Mouse (Mus musculus) lung, embryonic 15.5 days (tissue): ENCODE data around the gene Pink1. TPM values are rescaled to one million over a fixed set of nuclear protein-coding genes. Genes with fewer than 3 reads are reported as not detected.

ENCODE experiments used
- ATAC-seq: fragments of 200-750 bp; cut with Nextera tagmentation; 2 replicates; pipeline ENCODE4 v1.8.0; 2017; ENCODE audit warnings: moderate number of reproducible peaks, borderline replicate concordance; ENCODE audit not compliant: low FRiP score, low TSS enrichment; ENCODE audit errors: extremely low read depth
- H3K27ac ChIP-seq: fragments of 300-500 bp; sonication (generic); 2 replicates; pipeline ENCODE4 v1.5.1; 2015; ENCODE audit warnings: moderate library complexity, mild to moderate bottlenecking, inconsistent platforms
- H3K27me3 ChIP-seq: fragments of 300-500 bp; sonication (generic); 2 replicates; pipeline ENCODE4 v1.6.1; 2015; ENCODE audit warnings: inconsistent platforms
- H3K36me3 ChIP-seq: fragments of 300-500 bp; sonication (generic); 2 replicates; pipeline ENCODE4 v1.6.1; 2015; ENCODE audit warnings: inconsistent platforms
- H3K4me1 ChIP-seq: fragments of 300-500 bp; sonication (generic); 2 replicates; pipeline ENCODE4 v1.6.1; 2015; ENCODE audit warnings: inconsistent platforms
- H3K4me2 ChIP-seq: fragments of 300-500 bp; sonication (generic); 2 replicates; pipeline ENCODE4 v1.6.1; 2015; ENCODE audit warnings: inconsistent platforms, mild to moderate bottlenecking, moderate library complexity
- H3K4me3 ChIP-seq: fragments of 300-500 bp; sonication (generic); 2 replicates; pipeline ENCODE4 v1.5.1; 2015; ENCODE audit warnings: mild to moderate bottlenecking, inconsistent platforms
- H3K9ac ChIP-seq: fragments of 300-500 bp; sonication (generic); 2 replicates; pipeline ENCODE4 v1.6.1; 2015; ENCODE audit warnings: inconsistent platforms
- H3K9me3 ChIP-seq: fragments of 300-500 bp; sonication (generic); 2 replicates; pipeline ENCODE4 v1.6.1; 2016; ENCODE audit warnings: inconsistent platforms
- WGBS: fragments of 180-500 bp; shearing (Covaris S2); methylation state at CpG from one replicate; pipeline ENCODE4 v1.1.7; 2015; 5-methylcytosine and 5-hydroxymethylcytosine counted together
- polyA plus RNA-seq: library from polyadenylated mRNA; unstranded; fragments of >200 nt; fragmentation: Nextera tagmentation; extraction: Ambion mirVana; gene quantifications from 2 replicates; pipeline ENCODE4 v1.2.1, GENCODE M21; 2015

The Pink1 gene
- polyA plus RNA-seq, 1 experiment from 2014 or later, result 47.0 TPM

- H3K4me2 ChIP-seq, result no peak overlapping the region
- no peaks in the 10 kb centered on the region for H3K27me3 ChIP-seq
- no peaks in the 10 kb centered on the region for H3K36me3 ChIP-seq
- ATAC-seq, result no peak
- 76% methylated on average over 8 of the region's 8 CpGs for WGBS
- H3K4me3 ChIP-seq, result no peak overlapping the region
- no peak overlapping the region for H3K9ac ChIP-seq
- H3K9me3 ChIP-seq, result no peaks in the 10 kb centered on the region
- no peak overlapping the region for H3K27ac ChIP-seq
- no peaks in the 10 kb centered on the region for H3K4me1 ChIP-seq
These were observed 30.0 kb upstream of the Pink1 start for GRCm38 (mm10) chr4:138356141-138356540.

- H3K27me3 ChIP-seq, result no peaks in the 10 kb centered on the region
- H3K36me3 ChIP-seq, result no peaks in the 10 kb centered on the region
- H3K4me3 ChIP-seq, result no peak overlapping the region
- no peak overlapping the region for H3K4me2 ChIP-seq
- WGBS, result 88% methylated on average over 2 of the region's 2 CpGs
- H3K27ac ChIP-seq, result no peak overlapping the region
- no peak overlapping the region for H3K9ac ChIP-seq
- ATAC-seq, result no peak
- H3K9me3 ChIP-seq, result no peaks in the 10 kb centered on the region
- no peaks in the 10 kb centered on the region for H3K4me1 ChIP-seq
These were observed 29.4 kb upstream of the Pink1 start for GRCm38 (mm10) chr4:138355496-138355895.

- no peak overlapping the region for H3K9ac ChIP-seq
- H3K4me3 ChIP-seq, result no peak overlapping the region
- WGBS, result 70% methylated on average over 10 of the region's 10 CpGs
- no peaks in the 10 kb centered on the region for H3K4me1 ChIP-seq
- no peaks in the 10 kb centered on the region for H3K9me3 ChIP-seq
- no peak overlapping the region for H3K4me2 ChIP-seq
- H3K27me3 ChIP-seq, result no peaks in the 10 kb centered on the region
- no peak overlapping the region for H3K27ac ChIP-seq
- no peak; the same call in 1 of the 2 replicates for ATAC-seq
- no peaks in the 10 kb centered on the region for H3K36me3 ChIP-seq
These were observed 27.5 kb upstream of the Pink1 start for GRCm38 (mm10) chr4:138353438-138354171.

GRCm38 (mm10) chr4:138352692-138353091 is 26.6 kb upstream of the Pink1 start:
- H3K4me3 ChIP-seq, result no peak overlapping the region
- no peak for ATAC-seq
- H3K9me3 ChIP-seq, result no peaks in the 10 kb centered on the region
- WGBS, result 85% methylated on average over 6 of the region's 6 CpGs
- H3K27ac ChIP-seq, result no peak overlapping the region
- no peaks in the 10 kb centered on the region for H3K36me3 ChIP-seq
- no peak overlapping the region for H3K9ac ChIP-seq
- no peaks in the 10 kb centered on the region for H3K4me1 ChIP-seq
- no peak overlapping the region for H3K4me2 ChIP-seq
- H3K27me3 ChIP-seq, result no peaks in the 10 kb centered on the region

- Histone ChIP-seq H3K4me1 (no peaks in the 10 kb centered on the region), H3K36me3 (no peaks in the 10 kb centered on the region), H3K4me2 (no peak overlapping the region), H3K9me3 (no peaks in the 10 kb centered on the region), H3K27me3 (no peaks in the 10 kb centered on the region), H3K4me3 (no peak overlapping the region), H3K27ac (no peak overlapping the region), H3K9ac (no peak overlapping the region)
- 87% methylated on average over 5 of the region's 5 CpGs for WGBS
- ATAC-seq, result no peak
These were observed 25.7 kb upstream of the Pink1 start for GRCm38 (mm10) chr4:138351821-138352220.

- Histone ChIP-seq H3K27ac (no peak overlapping the region), H3K4me1 (0 out of 2 replicates have a peak, but pooled peaks cover 5% of the 10 kb centered on the region), H3K4me3 (no peak overlapping the region), H3K4me2 (no peak overlapping the region), H3K27me3 (no peaks in the 10 kb centered on the region), H3K9ac (no peak overlapping the region), H3K9me3 (no peaks in the 10 kb centered on the region), H3K36me3 (no peaks in the 10 kb centered on the region)
- WGBS, result 69% methylated on average over 7 of the region's 7 CpGs
- no peak for ATAC-seq
These were observed 22.6 kb upstream of the Pink1 start for GRCm38 (mm10) chr4:138348716-138349115.

GRCm38 (mm10) chr4:138347280-138347679 is 21.2 kb upstream of the Pink1 start:
- H3K36me3 ChIP-seq, result no peaks in the 10 kb centered on the region
- ATAC-seq, result no peak
- H3K9me3 ChIP-seq, result no peaks in the 10 kb centered on the region
- no peak overlapping the region for H3K27ac ChIP-seq
- 74% methylated on average over 1 of the region's 1 CpGs for WGBS
- no peak overlapping the region for H3K9ac ChIP-seq
- H3K27me3 ChIP-seq, result no peaks in the 10 kb centered on the region
- no peak overlapping the region for H3K4me2 ChIP-seq
- no peak overlapping the region for H3K4me3 ChIP-seq
- 0 out of 2 replicates have a peak, but pooled peaks cover 5% of the 10 kb centered on the region for H3K4me1 ChIP-seq

- no peaks in the 10 kb centered on the region for H3K9me3 ChIP-seq
- H3K27me3 ChIP-seq, result no peaks in the 10 kb centered on the region
- no peak overlapping the region for H3K9ac ChIP-seq
- H3K4me3 ChIP-seq, result no peak overlapping the region
- H3K36me3 ChIP-seq, result no peaks in the 10 kb centered on the region
- no peak overlapping the region for H3K4me2 ChIP-seq
- ATAC-seq, result no peak
- H3K27ac ChIP-seq, result no peak overlapping the region
- H3K4me1 ChIP-seq, result 0 out of 2 replicates have a peak, but pooled peaks cover 5% of the 10 kb centered on the region
- WGBS, result 69% methylated on average over 9 of the region's 9 CpGs
These were observed 18.9 kb upstream of the Pink1 start for GRCm38 (mm10) chr4:138344891-138345545.

GRCm38 (mm10) chr4:138343341-138343837 is 17.3 kb upstream of the Pink1 start:
- WGBS, result 48% methylated on average over 10 of the region's 10 CpGs
- Histone ChIP-seq H3K4me1 (0 out of 2 replicates have a peak, but pooled peaks cover 5% of the 10 kb centered on the region), H3K9me3 (no peaks in the 10 kb centered on the region), H3K36me3 (no peaks in the 10 kb centered on the region), H3K9ac (no peak overlapping the region), H3K27me3 (no peaks in the 10 kb centered on the region), H3K4me3 (no peak overlapping the region), H3K4me2 (no peak overlapping the region), H3K27ac (no peak overlapping the region)
- no peak for ATAC-seq

GRCm38 (mm10) chr4:138342778-138343177 is 16.7 kb upstream of the Pink1 start:
- Histone ChIP-seq H3K4me2 (no peak overlapping the region), H3K4me3 (no peak overlapping the region), H3K9ac (no peak overlapping the region), H3K27ac (no peak overlapping the region), H3K9me3 (no peaks in the 10 kb centered on the region), H3K4me1 (0 out of 2 replicates have a peak, but pooled peaks cover 5% of the 10 kb centered on the region), H3K36me3 (no peaks in the 10 kb centered on the region), H3K27me3 (no peaks in the 10 kb centered on the region)
- WGBS, result 66% methylated on average over 6 of the region's 6 CpGs
- ATAC-seq, result no peak

GRCm38 (mm10) chr4:138342048-138342447 is 15.9 kb upstream of the Pink1 start:
- H3K36me3 ChIP-seq, result no peaks in the 10 kb centered on the region
- H3K9me3 ChIP-seq, result no peaks in the 10 kb centered on the region
- H3K27me3 ChIP-seq, result no peaks in the 10 kb centered on the region
- H3K4me3 ChIP-seq, result no peak overlapping the region
- H3K4me1 ChIP-seq, result 0 out of 2 replicates have a peak, but pooled peaks cover 5% of the 10 kb centered on the region
- H3K4me2 ChIP-seq, result no peak overlapping the region
- no peak for ATAC-seq
- WGBS, result 79% methylated on average over 7 of the region's 7 CpGs
- H3K9ac ChIP-seq, result no peak overlapping the region
- no peak overlapping the region for H3K27ac ChIP-seq

- ATAC-seq, result no peak
- Histone ChIP-seq H3K27me3 (no peaks in the 10 kb centered on the region), H3K9ac (no peak overlapping the region), H3K4me1 (0 out of 2 replicates have a peak, but pooled peaks cover 5% of the 10 kb centered on the region), H3K27ac (no peak overlapping the region), H3K9me3 (no peaks in the 10 kb centered on the region), H3K36me3 (no peaks in the 10 kb centered on the region), H3K4me3 (no peak overlapping the region), H3K4me2 (no peak overlapping the region)
- WGBS, result 53% methylated on average over 8 of the region's 8 CpGs
These were observed 15.3 kb upstream of the Pink1 start for GRCm38 (mm10) chr4:138341393-138341792.
